Mouse (Mus musculus) embryo, embryonic 11.5 days (tissue): ENCODE measurements around the gene Zfr2.
"Not testable (repeated sequence)": the region's sequence is repeated elsewhere in the genome, so short reads cannot be mapped to it uniquely, and the experiment has no call there.

Source experiments
- DNase-seq: peaks from one replicate; pipeline ENCODE4 v3.0.0-alpha.2; 2012; ENCODE audit warnings: low read depth, low spot score

The Zfr2 gene

GRCm38 (mm10) chr10:81202978-81203720, 29.8 kb upstream of the Zfr2 start:
- DNase-seq = no peak

GRCm38 (mm10) chr10:81204137-81204536, 28.8 kb upstream of the Zfr2 start:
- DNase-seq = no peak

GRCm38 (mm10) chr10:81210154-81210553, 22.8 kb upstream of the Zfr2 start:
- DNase-seq = no peak

GRCm38 (mm10) chr10:81216260-81216659, 16.7 kb upstream of the Zfr2 start:
- no peak for DNase-seq

GRCm38 (mm10) chr10:81216810-81217209, 16.1 kb upstream of the Zfr2 start:
- DNase-seq = no peak

- not testable (repeated sequence) for DNase-seq
These were observed 15.7 kb upstream of the Zfr2 start for GRCm38 (mm10) chr10:81217267-81217666.

GRCm38 (mm10) chr10:81217964-81218363, 15.0 kb upstream of the Zfr2 start:
- no peak for DNase-seq

- DNase-seq = no peak
These were observed 11.4 kb upstream of the Zfr2 start for GRCm38 (mm10) chr10:81221402-81222015.

- not testable (repeated sequence) for DNase-seq
These were observed 9.2 kb upstream of the Zfr2 start for GRCm38 (mm10) chr10:81223731-81224130.

- no peak for DNase-seq
These were observed 3.1 kb upstream of the Zfr2 start for GRCm38 (mm10) chr10:81229735-81230437.

GRCm38 (mm10) chr10:81230438-81231332, 2.3 kb upstream of the Zfr2 start, which contains the start of gene Atcay:
TSS of gene Atcay (minus strand) at chr10:81230833.
- no peak for DNase-seq

- no peak for DNase-seq
These were observed 1.5 kb upstream of the Zfr2 start for GRCm38 (mm10) chr10:81231436-81231835.

- no peak for DNase-seq
These were observed 251 bp downstream of the Zfr2 start for GRCm38 (mm10) chr10:81233226-81233585.

- no peak for DNase-seq
These were observed 1.3 kb downstream of the Zfr2 start for GRCm38 (mm10) chr10:81234206-81234605.

- DNase-seq = no peak
These were observed 3.7 kb downstream of the Zfr2 start for GRCm38 (mm10) chr10:81236471-81237268.

GRCm38 (mm10) chr10:81238618-81239017, 5.7 kb downstream of the Zfr2 start:
- no peak for DNase-seq

GRCm38 (mm10) chr10:81240876-81241275, 7.9 kb downstream of the Zfr2 start:
- DNase-seq = peak; percentile 51

GRCm38 (mm10) chr10:81242021-81242420, 9.1 kb downstream of the Zfr2 start:
- no peak for DNase-seq

GRCm38 (mm10) chr10:81244146-81244545, 11.2 kb downstream of the Zfr2 start:
- DNase-seq = no peak

- no peak for DNase-seq
These were observed 11.6 kb downstream of the Zfr2 start for GRCm38 (mm10) chr10:81244595-81244994.

- DNase-seq = no peak
These were observed 12.2 kb downstream of the Zfr2 start for GRCm38 (mm10) chr10:81245166-81245565.
